Mouse (Mus musculus): ENCODE results near the gene Carf. TPM values are rescaled to one million over a fixed set of nuclear protein-coding genes. Genes with fewer than 3 reads are reported as not detected.
A peak's percentile ranks its signal among the peaks of the same experiment; 100 is the strongest.
"Not testable (repeated sequence)": the region's sequence is repeated elsewhere in the genome, so short reads cannot be mapped to it uniquely, and the experiment has no call there.

Gene Carf
- 1.5 TPM in 2 replicates for polyA plus RNA-seq (2012; rRNA removed)
- 1.5 and 1.9 TPM in 2 replicates for polyA plus RNA-seq (2014; fragmentation: Nextera tagmentation; extraction: Ambion mirVana)

DNA sequence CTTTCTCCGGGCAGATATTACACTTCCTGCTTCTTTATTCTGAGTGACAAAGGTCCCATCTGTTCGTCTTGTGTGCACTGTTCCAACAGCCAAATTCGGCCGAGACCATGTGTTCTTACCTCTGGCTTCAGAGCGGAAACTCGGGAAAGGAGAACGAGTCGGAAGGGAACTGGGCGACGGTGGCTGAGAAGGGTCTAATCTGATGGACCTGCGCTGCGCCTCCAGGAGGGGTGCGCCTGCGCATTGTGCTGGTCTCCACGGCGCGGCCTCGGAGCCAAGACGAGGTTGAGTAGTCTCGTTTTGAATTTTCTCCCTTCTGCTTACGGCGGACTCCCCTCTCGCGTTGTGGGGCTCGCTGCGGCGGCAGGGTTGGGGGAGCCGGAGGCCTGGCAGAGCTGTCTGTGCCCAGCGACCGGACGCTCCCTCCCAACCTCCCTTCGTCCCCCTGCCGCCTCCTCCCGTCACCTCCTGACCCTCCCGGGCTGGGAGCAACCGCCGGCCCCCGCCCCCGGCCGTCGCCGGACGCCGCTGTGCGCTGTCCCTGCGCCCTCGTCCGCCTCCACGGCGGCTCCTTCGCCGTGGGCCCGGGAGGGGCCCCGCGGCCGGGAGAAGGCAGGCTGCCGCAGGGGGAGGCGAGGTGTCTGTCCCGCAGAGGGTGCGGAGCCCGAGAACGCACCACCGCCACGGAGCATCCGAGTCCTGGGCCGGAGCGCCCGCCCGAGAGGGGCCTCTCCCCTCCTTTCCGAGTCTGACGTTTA lies at the start of gene Carf, which contains the start of gene Wdr12:
TSS of gene Carf (plus strand) at position 224 of the 758 bp plus-strand sequence.
TSS of gene Wdr12 (minus strand) at position 622 of the 758 bp plus-strand sequence.
- Histone ChIP-seq H3K4me2 (ENCODE audit: low read depth) (peak within 1 kb of the TSS; percentile 93), H3K27me3 (ENCODE audit: control insufficient read depth, insufficient read depth, low read length) (no peaks in the 10 kb centered on the region), H3K4me3 (ENCODE audit: insufficient read depth in 1 of 2, low read depth in 2 of 2, low read length in 2 of 2) (peak within 1 kb of the TSS; percentile 76 to 97), H3K9ac (replicated peaks) (peak within 1 kb of the TSS; percentile 80), H3K36me3 (replicated peaks; ENCODE audit: control insufficient read depth, insufficient read depth, low read depth) (no peaks in the 10 kb centered on the region; the same call in 1 of the 2 replicates), H3K4me1 (replicated peaks; ENCODE audit: control insufficient read depth in 2 of 2, insufficient read depth in 2 of 2, low read length in 1 of 2) (peaks cover 6 to 7% of the 10 kb centered on the region in 2 experiments; a peak in 3 of 4 replicates), H3K9me3 (ENCODE audit: control insufficient read depth, low read length) (no peaks in the 10 kb centered on the region), H3K27ac (peak within 1 kb of the TSS; percentile 89)
- ATAC-seq (ENCODE audit: insufficient read depth) (peak; percentile 97), DNase-seq (ENCODE audit: low read depth in 3 of 3, low spot score in 3 of 3) (peak; percentile 92 to 94 (median 92))
- TF ChIP-seq EP300 (IDR thresholded peaks at IDR 0.05; ENCODE audit: low read depth) (no peak), CTCF (IDR thresholded peaks at IDR 0.05; ENCODE audit: low read depth) (peak; percentile 23; the same call in 1 of the 2 replicates)
- under 1% methylated on average over 68 of the region's 71 CpGs for WGBS (ENCODE audit: insufficient replicate concordance)

DNA sequence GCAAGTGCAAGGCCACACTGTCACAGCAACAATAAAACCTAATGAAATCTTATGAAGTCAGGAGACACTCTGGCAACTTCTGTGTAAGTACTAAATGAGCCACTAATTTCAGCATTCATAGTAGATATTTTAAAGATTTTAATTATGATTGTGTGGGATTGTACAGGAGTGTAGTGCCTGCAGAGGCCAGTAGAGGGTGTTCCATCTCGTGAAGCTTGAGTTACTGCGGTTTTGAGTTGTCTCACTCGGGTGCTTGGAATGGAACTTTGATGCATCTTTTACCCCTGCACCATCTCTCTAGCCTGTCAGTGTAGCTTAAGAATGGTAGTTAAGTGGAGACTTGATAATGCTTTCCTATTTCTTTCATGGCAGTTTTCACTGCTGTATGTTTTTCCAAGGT lies 43.4 kb upstream of the Carf start:
- H3K4me2 ChIP-seq (ENCODE audit: low read depth): no peak overlapping the region
- no peak overlapping the region for H3K4me3 ChIP-seq (ENCODE audit: insufficient read depth in 1 of 2, low read depth in 2 of 2, low read length in 2 of 2)
- no peak overlapping the region for H3K27ac ChIP-seq
- ATAC-seq (ENCODE audit: insufficient read depth) (no peak), DNase-seq (ENCODE audit: low read depth in 3 of 3, low spot score in 3 of 3) (no peak)
- 27% methylated on average over 3 of the region's 3 CpGs for WGBS (ENCODE audit: insufficient replicate concordance)
- H3K36me3 ChIP-seq (replicated peaks; ENCODE audit: control insufficient read depth, insufficient read depth, low read depth): no peaks in the 10 kb centered on the region
- peak; percentile 49 for TF ChIP-seq CTCF (IDR thresholded peaks at IDR 0.05; ENCODE audit: low read depth)
- no peak for TF ChIP-seq EP300 (IDR thresholded peaks at IDR 0.05; ENCODE audit: low read depth)
- no peaks in the 10 kb centered on the region for H3K9me3 ChIP-seq (ENCODE audit: control insufficient read depth, low read length)
- H3K9ac ChIP-seq (replicated peaks): no peak overlapping the region
- no peaks in the 10 kb centered on the region for H3K4me1 ChIP-seq (replicated peaks; ENCODE audit: control insufficient read depth in 2 of 2, insufficient read depth in 2 of 2, low read length in 1 of 2)
- H3K27me3 ChIP-seq (ENCODE audit: control insufficient read depth, insufficient read depth, low read length): no peaks in the 10 kb centered on the region

DNA sequence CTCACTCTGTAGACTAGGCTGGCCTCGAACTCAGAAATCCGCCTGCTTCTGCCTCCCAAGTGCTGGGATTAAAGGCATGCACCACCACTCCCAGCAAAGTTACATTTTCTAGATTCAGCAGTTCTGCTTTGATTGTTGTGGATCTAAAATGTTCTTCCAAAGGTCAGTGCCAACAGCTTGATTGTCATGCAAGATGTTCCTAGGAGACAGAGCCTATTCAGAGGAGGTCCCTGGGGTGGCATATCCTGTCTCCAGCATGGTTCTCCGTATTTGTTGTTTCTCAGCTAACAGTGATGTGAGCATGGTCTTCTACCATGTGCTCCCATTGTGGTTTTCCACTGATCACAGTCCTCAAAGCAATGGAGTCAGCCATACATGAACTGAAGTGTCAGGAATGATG lies 41.7 kb upstream of the Carf start:
- Histone ChIP-seq H3K4me1 (replicated peaks; ENCODE audit: control insufficient read depth in 2 of 2, insufficient read depth in 2 of 2, low read length in 1 of 2) (no peaks in the 10 kb centered on the region), H3K9ac (replicated peaks) (no peak overlapping the region), H3K4me2 (ENCODE audit: low read depth) (no peak overlapping the region), H3K36me3 (replicated peaks; ENCODE audit: control insufficient read depth, insufficient read depth, low read depth) (no peaks in the 10 kb centered on the region), H3K27ac (no peak overlapping the region), H3K4me3 (ENCODE audit: insufficient read depth in 1 of 2, low read depth in 2 of 2, low read length in 2 of 2) (no peak overlapping the region), H3K9me3 (ENCODE audit: control insufficient read depth, low read length) (no peaks in the 10 kb centered on the region), H3K27me3 (ENCODE audit: control insufficient read depth, insufficient read depth, low read length) (no peaks in the 10 kb centered on the region)
- 62% methylated on average over 3 of the region's 3 CpGs for WGBS (ENCODE audit: insufficient replicate concordance)
- DNase-seq (ENCODE audit: low read depth in 3 of 3, low spot score in 3 of 3) (no peak), ATAC-seq (ENCODE audit: insufficient read depth) (no peak)
- no peak for TF ChIP-seq CTCF (IDR thresholded peaks at IDR 0.05; ENCODE audit: low read depth)
- no peak for TF ChIP-seq EP300 (IDR thresholded peaks at IDR 0.05; ENCODE audit: low read depth)

DNA sequence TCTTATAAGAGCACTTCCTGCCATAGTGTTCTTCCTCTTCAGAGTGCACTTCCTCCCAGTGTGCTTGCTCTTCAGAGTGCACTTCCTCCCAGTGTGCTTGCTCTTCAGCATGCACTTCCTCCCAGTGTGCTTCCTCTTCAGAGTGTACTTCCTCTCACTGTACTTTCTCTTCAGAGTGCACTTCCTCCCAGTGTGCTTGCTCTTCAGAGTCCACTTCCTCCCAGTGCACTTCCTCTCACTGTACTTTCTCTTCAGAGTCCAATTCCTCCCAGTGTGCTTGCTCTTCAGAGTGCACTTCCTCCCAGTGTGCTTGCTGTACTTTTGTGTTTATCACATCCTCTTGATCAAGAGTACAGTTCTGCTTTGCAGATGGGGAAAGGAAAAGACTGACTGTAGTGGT lies 27.3 kb upstream of the Carf start:
- H3K27me3 ChIP-seq (ENCODE audit: control insufficient read depth, insufficient read depth, low read length); H3K4me2 ChIP-seq (ENCODE audit: low read depth); H3K9ac ChIP-seq (replicated peaks); H3K4me3 ChIP-seq (ENCODE audit: insufficient read depth in 1 of 2, low read depth in 2 of 2, low read length in 2 of 2); H3K4me1 ChIP-seq (replicated peaks; ENCODE audit: control insufficient read depth in 2 of 2, insufficient read depth in 2 of 2, low read length in 1 of 2); ATAC-seq (ENCODE audit: insufficient read depth); H3K9me3 ChIP-seq (ENCODE audit: control insufficient read depth, low read length); H3K27ac ChIP-seq; H3K36me3 ChIP-seq (replicated peaks; ENCODE audit: control insufficient read depth, insufficient read depth, low read depth): not testable (repeated sequence)
- peak in 1 of 3 experiments; percentile 7 for DNase-seq (ENCODE audit: low read depth in 3 of 3, low spot score in 3 of 3)

DNA sequence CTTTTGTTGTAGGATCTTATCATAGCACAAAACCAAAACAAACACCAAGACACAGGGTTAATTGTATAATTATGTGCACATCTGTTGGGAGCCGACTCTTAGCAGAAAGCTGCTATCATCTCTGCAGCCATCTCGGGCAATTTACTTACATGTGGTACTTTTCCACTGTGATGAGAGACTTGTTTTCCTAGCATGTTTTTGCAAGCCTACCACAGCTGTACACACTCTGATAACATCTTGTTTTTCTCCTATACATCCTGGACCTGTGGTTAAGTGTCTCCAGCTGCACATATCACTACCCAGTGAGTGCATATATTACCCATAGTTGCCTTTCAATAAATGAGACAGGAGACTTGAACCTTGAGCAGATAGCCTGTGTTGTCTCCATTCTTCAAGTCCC lies 23.1 kb upstream of the Carf start:
- Histone ChIP-seq H3K27me3 (ENCODE audit: control insufficient read depth, insufficient read depth, low read length) (no peaks in the 10 kb centered on the region), H3K36me3 (replicated peaks; ENCODE audit: control insufficient read depth, insufficient read depth, low read depth) (peaks cover 21% of the 10 kb centered on the region), H3K4me2 (ENCODE audit: low read depth) (no peak overlapping the region), H3K9ac (replicated peaks) (no peak overlapping the region), H3K4me1 (replicated peaks; ENCODE audit: control insufficient read depth in 2 of 2, insufficient read depth in 2 of 2, low read length in 1 of 2) (no peaks in the 10 kb centered on the region), H3K4me3 (ENCODE audit: insufficient read depth in 1 of 2, low read depth in 2 of 2, low read length in 2 of 2) (no peak overlapping the region), H3K9me3 (ENCODE audit: control insufficient read depth, low read length) (no peaks in the 10 kb centered on the region), H3K27ac (no peak overlapping the region)
- 60% methylated on average over 2 of the region's 2 CpGs for WGBS (ENCODE audit: insufficient replicate concordance)
- no peak for TF ChIP-seq CTCF (IDR thresholded peaks at IDR 0.05; ENCODE audit: low read depth)
- DNase-seq (ENCODE audit: low read depth in 3 of 3, low spot score in 3 of 3) (no peak), ATAC-seq (ENCODE audit: insufficient read depth) (no peak)
